ENCODE assay signal across 18 mouse cellular contexts in genomic region chrX:13848473-13848872, GRCm38 (mm10).
"Had no signal": no experiment of that assay in that cellular context is flagged by ENCODE, and none has a peak within 500 bp of the region (broad histone marks: within the 10 kb centered on the region; RNA-seq: fewer than 3 reads in every experiment).

No protein-coding gene starts in this region.

- H3K9ac ChIP-seq: lung, embryonic 14.5 days; midbrain, embryonic 12.5 days; midbrain, embryonic 15.5 days had no signal

- H3K27me3 ChIP-seq: midbrain, embryonic 12.5 days; midbrain, embryonic 15.5 days; neural tube, embryonic 13.5 days had no signal

- ATAC-seq: inflammation-experienced regulatory T-cells, adult 6 months; lung, postnatal 0 days; midbrain, embryonic 15.5 days had no signal

- H3K4me1 ChIP-seq: midbrain, embryonic 15.5 days had no signal

- DNase-seq: kidney, adult 18-20 months; kidney, adult 9 months; kidney, postnatal 14 days; layer of hippocampus, postnatal 36 days; lung, embryonic 14.5 days; retina, postnatal 1 day; thymus, adult 2 months; thymus, postnatal 14 days; thymus, postnatal 4 days had no signal

- H3K4me3 ChIP-seq: left cerebral cortex, adult 2 months; midbrain, embryonic 12.5 days; myocyte had no signal

- H3K36me3 ChIP-seq: midbrain, embryonic 12.5 days; midbrain, embryonic 15.5 days; neural tube, embryonic 13.5 days had no signal

- H3K9me3 ChIP-seq: midbrain, embryonic 12.5 days; midbrain, embryonic 15.5 days; neural tube, embryonic 13.5 days had no signal

- H3K27ac ChIP-seq: left cerebral cortex, adult 2 months; macrophage; midbrain, embryonic 12.5 days; stomach, postnatal 0 days had no signal
